Mouse (Mus musculus) skeletal muscle tissue, postnatal 0 days (tissue): ENCODE data around the gene Dynlt1b. TPM values are rescaled to one million over a fixed set of nuclear protein-coding genes. Genes with fewer than 3 reads are reported as not detected.

Experiments
- polyA plus RNA-seq: library from polyadenylated mRNA; unstranded; fragments of >200 nt; fragmentation: Nextera tagmentation; extraction: Ambion mirVana; gene quantifications from 2 replicates; pipeline ENCODE4 v1.2.1, GENCODE M21; 2015

The Dynlt1b gene
- polyA plus RNA-seq: 475 and 506 TPM in 2 replicates

DNA sequence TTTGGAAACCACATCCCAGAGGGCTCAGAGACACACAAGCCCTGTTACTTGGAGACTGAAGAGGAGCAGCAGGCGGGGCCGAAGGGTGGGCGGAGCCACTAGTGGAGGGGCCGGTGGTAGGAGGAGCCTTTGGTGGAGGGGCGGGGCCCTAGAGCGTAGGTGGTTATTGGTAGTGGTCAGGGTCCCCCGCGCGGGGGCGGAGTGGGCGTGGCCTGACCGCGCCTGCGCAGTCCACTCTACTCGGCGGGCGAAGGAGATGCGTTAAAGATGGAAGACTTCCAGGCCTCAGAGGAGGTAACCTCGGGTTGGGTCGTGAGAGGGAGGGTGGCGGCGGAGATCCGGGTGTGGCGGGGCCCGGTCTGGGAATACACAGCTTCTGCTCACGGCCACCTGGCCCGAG, at the start of gene Dynlt1b:
Gene Dynlt1b, plus strand, starts transcription at position 168 of the 400 bp plus-strand sequence.

Other genes with a start within 250 kb of the Dynlt1b start
- 7.1 and 7.8 TPM in 2 replicates for gene Tmem181a, start 173.3 kb upstream of the Dynlt1b start, polyA plus RNA-seq
- gene Dynlt1a, start 112.6 kb upstream of the Dynlt1b start, polyA plus RNA-seq: 5.0 and 7.2 TPM in 2 replicates
- gene Dynlt1c, start 171.6 kb downstream of the Dynlt1b start, polyA plus RNA-seq: 14.9 and 16.4 TPM in 2 replicates
- gene Dynlt1f, start 225.8 kb downstream of the Dynlt1b start, polyA plus RNA-seq: 124 and 128 TPM in 2 replicates
- 0.78 and 1.1 TPM in 2 replicates for gene Sytl3, start 229.0 kb downstream of the Dynlt1b start, polyA plus RNA-seq